Mouse (Mus musculus) liver, embryonic 11.5 days (tissue): ENCODE measurements around the gene Krtap1-5. TPM values are rescaled to one million over a fixed set of nuclear protein-coding genes. Genes with fewer than 3 reads are reported as not detected.

ENCODE experiments used
- ATAC-seq: fragments of 200-750 bp; cut with Nextera tagmentation; replicated peaks from 2 replicates; pipeline ENCODE4 v1.8.0; 2017; ENCODE audit warnings: moderate number of reproducible peaks, mild to moderate bottlenecking, moderate TSS enrichment, moderate library complexity; ENCODE audit not compliant: low FRiP score
- DNase-seq: peaks from one replicate; pipeline ENCODE4 v3.0.0-alpha.2; 2017; ENCODE audit warnings: low spot score
- H3K27ac ChIP-seq: fragments of 300-500 bp; sonication (generic); 2 replicates; pipeline ENCODE4 v1.5.1; 2014; ENCODE audit warnings: mild to moderate bottlenecking, low read depth, low read length, control low read depth
- H3K27me3 ChIP-seq: fragments of 300-500 bp; sonication (generic); replicated peaks from 2 replicates; pipeline ENCODE4 v1.6.1; 2014; ENCODE audit warnings: low read length, mixed read lengths; ENCODE audit not compliant: control insufficient read depth, insufficient read depth
- H3K36me3 ChIP-seq: fragments of 300-500 bp; sonication (generic); 2 replicates; pipeline ENCODE4 v1.6.1; 2014; ENCODE audit warnings: mild to moderate bottlenecking, low read length, moderate library complexity, mixed read lengths; ENCODE audit not compliant: control insufficient read depth, insufficient read depth
- H3K4me1 ChIP-seq: fragments of 300-500 bp; sonication (generic); replicated peaks from 2 replicates; pipeline ENCODE4 v1.6.1; 2014; ENCODE audit warnings: low read length, mixed read lengths; ENCODE audit not compliant: control insufficient read depth, insufficient read depth
- H3K4me2 ChIP-seq: fragments of 300-500 bp; sonication (generic); 2 replicates; pipeline ENCODE4 v1.6.1; 2014; ENCODE audit warnings: mild to moderate bottlenecking, control low read depth, moderate library complexity
- H3K4me3 ChIP-seq: fragments of 300-500 bp; sonication (generic); 2 replicates; pipeline ENCODE4 v1.5.1; 2014; ENCODE audit warnings: low read depth, low read length, control low read depth
- H3K9ac ChIP-seq: fragments of 300-500 bp; sonication (generic); 2 replicates; pipeline ENCODE4 v1.6.1; 2014; ENCODE audit warnings: low read depth, low read length, control low read depth
- H3K9me3 ChIP-seq: fragments of 300-500 bp; sonication (generic); 2 replicates; pipeline ENCODE4 v1.6.1; 2016; ENCODE audit warnings: low read length, inconsistent platforms, mixed read lengths; ENCODE audit not compliant: control insufficient read depth
- WGBS: fragments of 180-500 bp; shearing (Covaris S2); extraction: QIAGEN DNeasy Blood & Tissue Kit; methylation state at CpG from one replicate; pipeline ENCODE4 v1.1.7; 2014; 5-methylcytosine and 5-hydroxymethylcytosine counted together
- polyA plus RNA-seq: library from polyadenylated mRNA; unstranded; fragments of >200 nt; fragmentation: Nextera tagmentation; extraction: Ambion mirVana; gene quantifications from 2 replicates; pipeline ENCODE4 v1.2.1, GENCODE M21; 2014

The Krtap1-5 gene
- polyA plus RNA-seq, 1 experiment from 2014 or later = not detected

GRCm38 (mm10) chr11:99557976-99558745 lies 22.7 kb downstream of the Krtap1-5 start:
- H3K9ac ChIP-seq = no peak overlapping the region
- H3K27me3 ChIP-seq = no peaks in the 10 kb centered on the region
- H3K36me3 ChIP-seq = no peaks in the 10 kb centered on the region
- H3K27ac ChIP-seq = no peak overlapping the region
- no peak overlapping the region for H3K4me3 ChIP-seq
- H3K4me2 ChIP-seq = no peak overlapping the region
- DNase-seq = no peak
- no peaks in the 10 kb centered on the region for H3K4me1 ChIP-seq
- WGBS = 75% methylated on average over 3 of the region's 3 CpGs
- ATAC-seq = no peak
- H3K9me3 ChIP-seq = no peaks in the 10 kb centered on the region

DNA sequence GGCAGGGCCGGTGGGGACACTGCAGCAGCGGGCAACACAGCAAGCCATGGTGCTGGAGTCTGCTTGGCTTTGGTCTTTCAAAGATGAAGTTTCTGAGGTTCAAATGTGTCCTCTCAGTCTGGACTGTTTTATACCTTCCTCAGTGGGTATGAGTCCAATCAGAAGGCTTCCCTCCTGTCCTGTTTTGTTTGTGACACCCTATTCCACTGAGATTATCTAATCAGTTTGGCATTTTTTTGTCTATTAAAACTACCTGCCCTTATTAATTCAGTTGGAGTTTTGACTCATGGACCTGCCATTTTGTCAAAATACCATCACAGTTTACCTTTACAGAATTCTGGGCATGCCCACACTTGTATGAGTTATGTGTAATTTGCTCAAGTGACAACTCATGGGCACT lies 24.1 kb downstream of the Krtap1-5 start, which contains the start of gene Krtap3-2:
TSS of gene Krtap3-2 (minus strand) at position 101 of the 400 bp plus-strand sequence.
- H3K27me3 ChIP-seq = no peaks in the 10 kb centered on the region

GRCm38 (mm10) chr11:99556195-99556594 lies 24.6 kb downstream of the Krtap1-5 start:
- H3K9me3 ChIP-seq = no peaks in the 10 kb centered on the region
- WGBS = 66% methylated on average over 2 of the region's 2 CpGs
- H3K36me3 ChIP-seq = no peaks in the 10 kb centered on the region
- DNase-seq (no peak), ATAC-seq (no peak)
- no peak overlapping the region for H3K9ac ChIP-seq
- no peak overlapping the region for H3K4me2 ChIP-seq
- H3K27ac ChIP-seq = no peak overlapping the region
- H3K27me3 ChIP-seq = no peaks in the 10 kb centered on the region
- H3K4me3 ChIP-seq = no peak overlapping the region
- H3K4me1 ChIP-seq = no peaks in the 10 kb centered on the region

More for the DNA sequence above, 24.1 kb downstream of the Krtap1-5 start, which contains the start of gene Krtap3-2:
- no peak within 1 kb of the TSS for H3K4me2 ChIP-seq
- no peaks in the 10 kb centered on the region for H3K9me3 ChIP-seq
- H3K9ac ChIP-seq = no peak within 1 kb of the TSS
- H3K36me3 ChIP-seq = no peaks in the 10 kb centered on the region
- H3K27ac ChIP-seq = no peak within 1 kb of the TSS
- 84% methylated on average over 2 of the region's 2 CpGs for WGBS
- no peaks in the 10 kb centered on the region for H3K4me1 ChIP-seq
- DNase-seq (no peak), ATAC-seq (no peak)
- no peak within 1 kb of the TSS for H3K4me3 ChIP-seq

GRCm38 (mm10) chr11:99550765-99551164 lies 30.1 kb downstream of the Krtap1-5 start, which contains the start of gene Krtap3-3:
Gene Krtap3-3 (minus strand): TSS chr11:99550865.
- H3K4me3 ChIP-seq = no peak within 1 kb of the TSS
- WGBS = 60% methylated on average over 4 of the region's 4 CpGs
- no peak within 1 kb of the TSS for H3K4me2 ChIP-seq
- H3K27me3 ChIP-seq = no peaks in the 10 kb centered on the region
- H3K27ac ChIP-seq = no peak within 1 kb of the TSS
- no peaks in the 10 kb centered on the region for H3K4me1 ChIP-seq
- H3K9ac ChIP-seq = no peak within 1 kb of the TSS
- H3K9me3 ChIP-seq = no peaks in the 10 kb centered on the region
- no peaks in the 10 kb centered on the region for H3K36me3 ChIP-seq
- DNase-seq (no peak), ATAC-seq (no peak)

- no peak overlapping the region for H3K9ac ChIP-seq
- ATAC-seq (no peak), DNase-seq (no peak)
- H3K4me1 ChIP-seq = no peaks in the 10 kb centered on the region
- no peaks in the 10 kb centered on the region for H3K27me3 ChIP-seq
- H3K9me3 ChIP-seq = no peaks in the 10 kb centered on the region
- H3K27ac ChIP-seq = no peak overlapping the region
- H3K4me2 ChIP-seq = no peak overlapping the region
- no peak overlapping the region for H3K4me3 ChIP-seq
- no peaks in the 10 kb centered on the region for H3K36me3 ChIP-seq
Observed at GRCm38 (mm10) chr11:99547892-99548291, 32.9 kb downstream of the Krtap1-5 start.

- Histone ChIP-seq H3K4me3 (no peak overlapping the region), H3K36me3 (no peaks in the 10 kb centered on the region), H3K9me3 (no peaks in the 10 kb centered on the region), H3K4me2 (no peak overlapping the region), H3K4me1 (no peaks in the 10 kb centered on the region), H3K9ac (no peak overlapping the region), H3K27me3 (no peaks in the 10 kb centered on the region), H3K27ac (no peak overlapping the region)
- no peak for ATAC-seq
- DNase-seq = no peak
- 79% methylated on average over 9 of the region's 9 CpGs for WGBS
Observed at GRCm38 (mm10) chr11:99539721-99540120, 41.1 kb downstream of the Krtap1-5 start.

Other genes starting within 250 kb of the Krtap1-5 start
- not detected in 2 replicates for gene Krt26, start 243.1 kb downstream of the Krtap1-5 start, polyA plus RNA-seq
- not detected in 2 replicates for gene Krt27, start 229.9 kb downstream of the Krtap1-5 start, polyA plus RNA-seq
- 0.32 TPM in 1 of 2 replicates, not detected in the other for gene Krt28, start 206.1 kb downstream of the Krtap1-5 start, polyA plus RNA-seq
- 10.0 and 13.1 TPM in 2 replicates for gene Krt10, start 191.7 kb downstream of the Krtap1-5 start, polyA plus RNA-seq
- not detected in 2 replicates for gene Krt12, start 158.8 kb downstream of the Krtap1-5 start, polyA plus RNA-seq
- gene Krt20, start 142.9 kb downstream of the Krtap1-5 start, polyA plus RNA-seq = 32.1 and 34.1 TPM in 2 replicates
- gene Krt23, start 87.9 kb downstream of the Krtap1-5 start, polyA plus RNA-seq = 0.38 TPM in 2 replicates
- gene Krt39, start 59.7 kb downstream of the Krtap1-5 start, polyA plus RNA-seq = not detected in 2 replicates
- 0.21 TPM in 1 of 2 replicates, not detected in the other for gene Krt40, start 37.9 kb downstream of the Krtap1-5 start, polyA plus RNA-seq
- not detected in 2 replicates for gene Krtap3-3, start 30.2 kb downstream of the Krtap1-5 start, polyA plus RNA-seq
- not detected in 2 replicates for gene Krtap3-2, start 24.2 kb downstream of the Krtap1-5 start, polyA plus RNA-seq
- gene Gm11939, start 21.6 kb downstream of the Krtap1-5 start, polyA plus RNA-seq = not detected in 2 replicates
- gene Krtap3-1, start 14.4 kb downstream of the Krtap1-5 start, polyA plus RNA-seq = not detected in 2 replicates
- gene Krtap1-4, start 2.6 kb upstream of the Krtap1-5 start, polyA plus RNA-seq = not detected in 2 replicates
- not detected in 2 replicates for gene Krtap1-3, start 10.3 kb upstream of the Krtap1-5 start, polyA plus RNA-seq
- not detected in 2 replicates for gene Krtap9-3, start 17.1 kb upstream of the Krtap1-5 start, polyA plus RNA-seq
- not detected in 2 replicates for gene Gm11938, start 22.3 kb upstream of the Krtap1-5 start, polyA plus RNA-seq
- not detected in 2 replicates for gene Gm11937, start 29.2 kb upstream of the Krtap1-5 start, polyA plus RNA-seq
- gene Krtap2-4, start 33.8 kb upstream of the Krtap1-5 start, polyA plus RNA-seq = not detected in 2 replicates
- not detected in 2 replicates for gene Gm11562, start 39.4 kb upstream of the Krtap1-5 start, polyA plus RNA-seq
- gene Krtap4-1, start 47.2 kb upstream of the Krtap1-5 start, polyA plus RNA-seq = not detected in 2 replicates
- not detected in 2 replicates for gene Krtap4-2, start 54.1 kb upstream of the Krtap1-5 start, polyA plus RNA-seq
- gene Krtap4-7, start 63.1 kb upstream of the Krtap1-5 start, polyA plus RNA-seq = not detected in 2 replicates
- gene Gm11555, start 69.2 kb upstream of the Krtap1-5 start, polyA plus RNA-seq = not detected in 2 replicates
- not detected in 2 replicates for gene Gm11563, start 77.9 kb upstream of the Krtap1-5 start, polyA plus RNA-seq
- gene Krtap4-6, start 84.9 kb upstream of the Krtap1-5 start, polyA plus RNA-seq = not detected in 2 replicates
- gene Gm14190, start 109.7 kb upstream of the Krtap1-5 start, polyA plus RNA-seq = not detected in 2 replicates
- gene Gm14180, start 153.3 kb upstream of the Krtap1-5 start, polyA plus RNA-seq = not detected in 2 replicates
- not detected in 2 replicates for gene Gm11595, start 191.9 kb upstream of the Krtap1-5 start, polyA plus RNA-seq
- not detected in 2 replicates for gene Krtap4-8, start 199.7 kb upstream of the Krtap1-5 start, polyA plus RNA-seq
- gene Krtap4-9, start 204.2 kb upstream of the Krtap1-5 start, polyA plus RNA-seq = not detected in 2 replicates
- not detected in 2 replicates for gene Gm11596, start 212.5 kb upstream of the Krtap1-5 start, polyA plus RNA-seq
- not detected in 2 replicates for gene Gm11569, start 217.9 kb upstream of the Krtap1-5 start, polyA plus RNA-seq
- gene Gm11554, start 223.4 kb upstream of the Krtap1-5 start, polyA plus RNA-seq = not detected in 2 replicates
- gene Krtap4-13, start 228.9 kb upstream of the Krtap1-5 start, polyA plus RNA-seq = not detected in 2 replicates
- gene Gm11564, start 234.7 kb upstream of the Krtap1-5 start, polyA plus RNA-seq = not detected in 2 replicates